10 mouse cellular contexts compared by ENCODE assay signal in genomic region chr17:48647431-48647830, GRCm38 (mm10).
DNase-seq lines count a peak whose midpoint lies in the region; ATAC-seq and TF ChIP-seq lines count a peak whose summit lies in the region.
"Had no signal": no experiment of that assay in that cellular context is flagged by ENCODE, and none has a peak within 500 bp of the region (broad histone marks: within the 10 kb centered on the region; RNA-seq: fewer than 3 reads in every experiment).

No protein-coding gene starts in this region.

- peak; percentile 20 for DNase-seq in lung, embryonic 14.5 days
- no peak for DNase-seq in lung, postnatal 14 days
- no peak for DNase-seq in forebrain, embryonic 10.5 days (ENCODE audit: extremely low spot score, low spot score)
- DNase-seq in thymus, adult 2 months: peak; percentile 32
- DNase-seq in adrenal gland, postnatal 25 days: no peak
- DNase-seq in layer of hippocampus, postnatal 36 days: no peak
- DNase-seq in left cerebral cortex, postnatal 36 days (ENCODE audit: low spot score in 2 of 2): no peak
- DNase-seq: heart, postnatal 14 days had no signal

- H3K9me3 ChIP-seq in lung, embryonic 14.5 days (ENCODE audit: low read depth, low read length): no peaks in the 10 kb centered on the region
- no peaks in the 10 kb centered on the region for H3K9me3 ChIP-seq in forebrain, embryonic 10.5 days
- no peaks in the 10 kb centered on the region for H3K9me3 ChIP-seq in liver, embryonic 12.5 days (replicated peaks)

- H3K36me3 ChIP-seq in lung, embryonic 14.5 days (ENCODE audit: insufficient read depth): no peaks in the 10 kb centered on the region
- H3K36me3 ChIP-seq in forebrain, embryonic 10.5 days (replicated peaks): no peaks in the 10 kb centered on the region
- no peaks in the 10 kb centered on the region for H3K36me3 ChIP-seq in liver, embryonic 12.5 days
- no peaks in the 10 kb centered on the region for H3K36me3 ChIP-seq in thymus, adult 2 months (ENCODE audit: control insufficient read depth, insufficient read depth, low read length)

- no peak overlapping the region for H3K4me3 ChIP-seq in lung, embryonic 14.5 days (ENCODE audit: low read depth, low read length)
- H3K4me3 ChIP-seq in forebrain, embryonic 10.5 days: peak overlapping the region; percentile 22; the same call in 1 of the 2 replicates
- no peak overlapping the region; the same call in 1 of the 2 replicates for H3K4me3 ChIP-seq in liver, embryonic 12.5 days
- H3K4me3 ChIP-seq in thymus, adult 2 months (ENCODE audit: control insufficient read depth, insufficient read depth, low read length): peak overlapping the region; percentile 51

- intact Hi-C loops in left cerebral cortex, postnatal 36 days (cut with DNase I): no loop called here

- TF ChIP-seq CTCF in lung, embryonic 14.5 days (IDR thresholded peaks at IDR 0.05; ENCODE audit: low read depth): no peak
- TF ChIP-seq CTCF in thymus, adult 2 months (IDR thresholded peaks at IDR 0.05; ENCODE audit: borderline replicate concordance, control insufficient read depth, extremely low read depth, insufficient read depth, low read length, poor library complexity): no peak

- ATAC-seq in lung, embryonic 14.5 days (ENCODE audit: insufficient read depth): no peak
- ATAC-seq in liver, embryonic 12.5 days: no peak
- ATAC-seq: Patski had no signal

- peak overlapping the region; percentile 37 for H3K4me2 ChIP-seq in lung, embryonic 14.5 days
- H3K4me2 ChIP-seq in liver, embryonic 12.5 days: peak overlapping the region; percentile 29

- H3K9ac ChIP-seq in lung, embryonic 14.5 days: no peak overlapping the region
- H3K9ac ChIP-seq in liver, embryonic 12.5 days: no peak overlapping the region

- 50% methylated on average over 14 of the region's 14 CpGs for WGBS in lung, embryonic 14.5 days
- WGBS in forebrain, embryonic 10.5 days: 54% methylated on average over 14 of the region's 14 CpGs
- WGBS in liver, embryonic 12.5 days (ENCODE audit: insufficient replicate concordance): 19% methylated on average over 14 of the region's 14 CpGs
- 48% methylated on average over 14 of the region's 14 CpGs for WGBS in thymus, adult 2 months

- no peaks in the 10 kb centered on the region for H3K27me3 ChIP-seq in lung, embryonic 14.5 days (ENCODE audit: insufficient read depth, low read length)
- no peaks in the 10 kb centered on the region for H3K27me3 ChIP-seq in forebrain, embryonic 10.5 days (ENCODE audit: poor library complexity, severe bottlenecking)
- H3K27me3 ChIP-seq in liver, embryonic 12.5 days (replicated peaks): 0 out of 2 replicates have a peak, but pooled peaks cover 3% of the 10 kb centered on the region
- no peaks in the 10 kb centered on the region for H3K27me3 ChIP-seq in thymus, adult 2 months (ENCODE audit: control insufficient read depth, insufficient read depth, low read length)
- H3K27me3 ChIP-seq: Patski had no signal

- TF ChIP-seq POLR2A in thymus, adult 2 months (IDR thresholded peaks at IDR 0.05; ENCODE audit: control insufficient read depth, extremely low read depth, insufficient read depth, low read length, poor library complexity): no peak

- no peaks in the 10 kb centered on the region for H3K4me1 ChIP-seq in lung, embryonic 14.5 days (ENCODE audit: insufficient read depth)
- H3K4me1 ChIP-seq in forebrain, embryonic 10.5 days: peaks cover 11% of the 10 kb centered on the region
- H3K4me1 ChIP-seq in liver, embryonic 12.5 days: no peaks in the 10 kb centered on the region
- no peaks in the 10 kb centered on the region; the same call in 1 of the 2 replicates for H3K4me1 ChIP-seq in thymus, adult 2 months (replicated peaks; ENCODE audit: control insufficient read depth, insufficient read depth, low read length)

- H3K27ac ChIP-seq in lung, embryonic 14.5 days (ENCODE audit: low read depth): no peak overlapping the region
- H3K27ac ChIP-seq in forebrain, embryonic 10.5 days: peak overlapping the region; percentile 48; the same call in 1 of the 2 replicates
- H3K27ac ChIP-seq in liver, embryonic 12.5 days: no peak overlapping the region
- peak overlapping the region; percentile 68; the same call in 1 of the 2 replicates for H3K27ac ChIP-seq in thymus, adult 2 months (ENCODE audit: control insufficient read depth, insufficient read depth, low read length)

Comparison
In these comparisons a context has a peak if more than half of its experiments do, and no peak if none do; other contexts are left out.
1. DNase-seq: peak in lung, embryonic 14.5 days (single experiment) and thymus, adult 2 months (single experiment); none in lung, postnatal 14 days (single experiment), forebrain, embryonic 10.5 days (single experiment), adrenal gland, postnatal 25 days (single experiment), layer of hippocampus, postnatal 36 days (0 of 2) and left cerebral cortex, postnatal 36 days (0 of 2).
2. H3K27ac ChIP-seq: peak in forebrain, embryonic 10.5 days (single experiment) and thymus, adult 2 months (single experiment); none in lung, embryonic 14.5 days (single experiment) and liver, embryonic 12.5 days (single experiment).
3. H3K4me3 ChIP-seq: peak in forebrain, embryonic 10.5 days (single experiment) and thymus, adult 2 months (single experiment); none in lung, embryonic 14.5 days (single experiment) and liver, embryonic 12.5 days (single experiment).